Comparison of ENCODE assay signal across 15 mouse cellular contexts in the genomic region with DNA sequence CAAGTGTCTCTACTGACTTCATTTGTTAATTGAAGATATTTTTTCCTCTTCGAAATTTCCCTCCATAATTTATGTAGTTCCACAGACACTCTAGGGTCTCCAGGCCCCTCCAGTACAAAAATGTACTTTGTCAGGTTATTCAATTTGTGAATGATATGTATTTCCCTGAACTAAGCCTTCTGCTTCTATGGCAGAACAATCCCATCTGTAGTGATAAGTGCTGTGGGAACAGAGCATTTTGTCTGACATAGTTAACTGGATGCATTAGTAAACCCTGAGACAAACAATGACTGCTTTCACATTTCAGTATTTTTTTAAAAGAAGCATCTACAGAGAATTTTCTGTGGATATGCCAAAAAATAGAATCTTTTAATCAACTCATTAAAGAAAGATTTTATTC.
"Had no signal": no experiment of that assay in that cellular context is flagged by ENCODE, and none has a peak within 500 bp of the region (broad histone marks: within the 10 kb centered on the region; RNA-seq: fewer than 3 reads in every experiment).

No protein-coding gene starts in this region.

- H3K4me3 ChIP-seq: neural tube, embryonic 13.5 days; neural tube, embryonic 15.5 days; stomach, embryonic 15.5 days had no signal

- DNase-seq: retina, postnatal 1 day; right cerebral cortex, postnatal 14 days; right cerebral cortex, postnatal 25 days; right cerebral cortex, postnatal 4 days; spleen, adult 18-20 months; thymus, adult 18-20 months; thymus, adult 2 months; thymus, postnatal 14 days; thymus, postnatal 25 days; thymus, postnatal 36 days; thymus, postnatal 4 days had no signal

- H3K4me2 ChIP-seq: neural tube, embryonic 13.5 days; neural tube, embryonic 15.5 days; stomach, embryonic 15.5 days had no signal

- H3K27ac ChIP-seq: neural tube, embryonic 13.5 days; neural tube, embryonic 15.5 days; stomach, embryonic 15.5 days; stomach, postnatal 0 days had no signal

- H3K36me3 ChIP-seq: neural tube, embryonic 13.5 days; neural tube, embryonic 15.5 days; stomach, embryonic 15.5 days had no signal

- H3K4me1 ChIP-seq: neural tube, embryonic 13.5 days; neural tube, embryonic 15.5 days; stomach, embryonic 15.5 days had no signal

- H3K27me3 ChIP-seq: neural tube, embryonic 13.5 days; neural tube, embryonic 15.5 days; stomach, embryonic 15.5 days had no signal

- H3K9me3 ChIP-seq: neural tube, embryonic 13.5 days; neural tube, embryonic 15.5 days; stomach, embryonic 15.5 days had no signal

- H3K9ac ChIP-seq: neural tube, embryonic 13.5 days; neural tube, embryonic 15.5 days; stomach, embryonic 15.5 days had no signal
